Mouse (Mus musculus) C2C12 (cell line): ENCODE results near the gene Caln1.

Experiments used
- CTCF ChIP-seq: IDR thresholded peaks from one replicate; pipeline ENCODE4 v1.5.1; 2011; ENCODE audit not compliant: control insufficient read depth, insufficient read depth, insufficient read length
- MYOG ChIP-seq: IDR thresholded peaks from one replicate; pipeline ENCODE4 v1.6.1; 2011; ENCODE audit not compliant: control insufficient read depth, insufficient read length; ENCODE audit errors: extremely low read depth
- USF1 ChIP-seq: IDR thresholded peaks from one replicate; pipeline ENCODE4 v1.6.1; 2011; ENCODE audit warnings: low read depth, mild to moderate bottlenecking, control low read depth, moderate library complexity

GRCm38 (mm10) chr5:130810314-130810713 lies 441.1 kb downstream of the Caln1 start:
- TF ChIP-seq CTCF (no peak), MYOG (no peak), USF1 (no peak)
